Mouse (Mus musculus): ENCODE data around the gene Dnajc11.

- no peak for TF ChIP-seq CTCF (IDR thresholded peaks at IDR 0.05; ENCODE audit: extremely low read depth, insufficient read depth, insufficient read length, insufficient replicate concordance)
- TF ChIP-seq POLR2A (IDR thresholded peaks at IDR 0.05; ENCODE audit: low read depth, low read length) = no peak
Observed at GRCm38 (mm10) chr4:151985886-151986285, 52.4 kb downstream of the Dnajc11 start.
